Mouse (Mus musculus) heart, adult 2 months (tissue): ENCODE measurements around the gene Parvb.

Experiments used
- CTCF ChIP-seq: fragments of 200-600 bp; IDR thresholded peaks from 2 replicates; pipeline ENCODE4 v1.8.1; 2022; ENCODE audit warnings: antibody characterized with exemption, mild to moderate bottlenecking, moderate library complexity
- POLR2A ChIP-seq: fragments of 200-500 bp; IDR thresholded peaks from 2 replicates; pipeline ENCODE4 v1.6.1; 2011; ENCODE audit warnings: mild to moderate bottlenecking, low read depth, low read length, control low read depth; ENCODE audit not compliant: insufficient read depth

DNA sequence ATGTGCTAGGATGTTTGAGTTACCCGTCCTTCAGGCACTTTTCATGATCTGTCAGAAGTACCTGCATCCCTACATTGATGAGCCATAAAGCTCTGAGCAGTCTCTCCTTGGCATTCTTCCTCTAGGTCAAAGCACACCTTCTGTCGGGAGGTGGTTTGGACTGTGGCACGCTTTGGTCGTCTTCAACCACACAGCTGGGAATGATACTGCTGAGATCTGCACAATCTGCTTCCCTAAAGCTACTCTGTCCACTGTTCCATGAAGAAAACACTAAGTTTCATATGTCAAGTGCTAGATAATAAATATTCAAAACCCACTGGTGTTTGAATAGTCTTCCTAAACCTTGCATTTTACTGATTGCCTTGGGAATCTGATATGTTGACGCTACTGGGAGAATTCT, 10.3 kb upstream of the Parvb start:
- no peak for TF ChIP-seq POLR2A
- TF ChIP-seq CTCF = no peak
